Mouse (Mus musculus) G1E (cell line): Measurements from ENCODE around the gene Bglap2.

Experiments
- CTCF ChIP-seq: IDR thresholded peaks from 2 replicates; pipeline ENCODE4 v1.5.1; 2012; ENCODE audit warnings: low read depth, low read length, inconsistent platforms, mixed read lengths
- GATA1 ChIP-seq: IDR thresholded peaks from 2 replicates; pipeline ENCODE4 v1.6.1; 2012; ENCODE audit warnings: borderline replicate concordance, low read length, inconsistent platforms, mixed read lengths
- TAL1 ChIP-seq: conservative IDR thresholded peaks from 2 replicates; pipeline ENCODE4 v1.6.1; 2012; ENCODE audit warnings: low read depth, low read length, inconsistent platforms, mixed read lengths

DNA sequence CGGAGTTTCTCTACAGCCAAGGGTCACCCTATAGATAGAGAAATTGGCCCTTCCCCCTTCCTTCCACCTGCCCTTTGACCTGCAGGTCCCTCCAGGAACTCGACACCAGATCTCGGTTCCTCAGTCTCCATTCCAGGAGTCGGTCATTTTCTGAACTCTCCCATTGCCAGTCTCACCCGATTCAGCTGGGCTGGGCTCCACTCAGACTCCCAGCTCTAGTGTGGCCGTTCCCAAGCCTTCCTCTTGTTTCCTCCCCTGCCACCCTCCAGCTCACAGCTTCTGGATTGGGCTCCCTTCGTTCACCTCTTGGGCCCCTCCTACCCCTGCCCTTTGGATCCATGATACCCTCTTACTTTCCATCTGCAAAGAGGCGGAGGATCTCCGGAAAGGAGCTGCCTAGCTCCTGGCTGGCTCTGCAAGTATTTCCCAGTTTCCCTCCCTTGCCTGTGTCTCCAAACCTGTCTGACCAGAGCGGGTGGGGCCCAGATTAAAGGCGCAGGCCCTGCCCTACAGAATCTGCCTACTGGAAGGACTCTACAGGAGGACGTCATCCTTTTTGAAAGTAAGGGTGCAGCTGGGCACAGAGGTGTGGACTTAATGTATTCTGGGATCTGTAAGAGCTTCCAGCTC lies 44.4 kb downstream of the Bglap2 start:
- TF ChIP-seq CTCF (no peak), TAL1 (no peak), GATA1 (no peak)
